Mouse (Mus musculus): Measurements from ENCODE around the gene Hspa5.

GRCm38 (mm10) chr2:34727045-34727728 lies 44.6 kb upstream of the Hspa5 start:
- no peak for TF ChIP-seq MAX (IDR thresholded peaks at IDR 0.05)
- TF ChIP-seq CTCF (IDR thresholded peaks at IDR 0.05; ENCODE audit: control insufficient read depth, insufficient read depth, insufficient read length): no peak
- no peak for TF ChIP-seq USF1 (IDR thresholded peaks at IDR 0.05; ENCODE audit: low read depth)
- no peak for TF ChIP-seq MYOD1 (IDR thresholded peaks at IDR 0.05; ENCODE audit: control insufficient read depth, insufficient read length, low read depth)
- TF ChIP-seq CEBPB (IDR thresholded peaks at IDR 0.05; ENCODE audit: low read depth): no peak
